Mouse (Mus musculus): ENCODE results near the gene Snapc2. TPM values are rescaled to one million over a fixed set of nuclear protein-coding genes. Genes with fewer than 3 reads are reported as not detected.

Snapc2 gene
- polyA plus RNA-seq, 1 experiment from 2014 or later = 60.2 TPM

DNA sequence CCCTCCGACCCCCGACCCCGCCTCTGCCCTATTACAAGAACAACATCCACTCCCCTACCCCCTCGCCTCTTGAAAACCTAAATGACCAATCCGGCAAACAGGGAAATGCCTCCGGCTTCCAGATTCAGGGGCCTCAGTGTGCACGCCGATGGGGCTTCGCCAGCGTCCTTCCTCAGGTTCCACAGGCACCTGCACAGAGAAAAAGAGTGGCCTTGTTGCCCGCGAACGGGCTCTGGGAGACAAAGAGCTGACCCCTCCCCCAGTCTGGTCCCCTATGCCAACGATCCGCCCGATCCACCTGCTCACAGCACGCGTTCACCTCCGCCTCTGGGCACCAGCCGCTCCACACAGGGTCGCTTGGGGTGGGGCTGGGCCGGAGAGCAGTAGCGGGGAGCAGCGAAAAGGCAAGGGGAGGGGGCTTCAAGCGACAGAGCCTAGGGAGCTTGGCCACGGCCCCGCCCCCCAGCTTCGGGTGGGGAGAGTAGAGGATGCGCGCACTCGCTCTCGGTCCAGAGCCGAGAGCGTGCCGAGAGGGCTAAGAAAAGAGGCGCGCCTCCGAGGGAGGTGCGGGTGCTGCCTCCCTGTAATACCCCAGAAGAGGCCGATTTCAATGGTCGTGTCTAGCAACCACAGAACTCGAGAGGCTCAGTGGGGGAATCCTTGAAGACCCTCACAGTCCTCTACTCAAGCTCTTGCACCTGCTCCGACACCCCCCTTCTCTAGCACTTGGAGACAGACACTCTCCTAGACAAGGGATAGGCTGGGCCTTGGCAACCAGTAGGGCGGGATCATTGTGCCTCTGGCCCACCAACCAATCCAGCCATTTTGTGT is 35.9 kb upstream of the Snapc2 start, which contains the start of gene Prr36:
TSS of gene Prr36 (minus strand) at position 669 of the 831 bp plus-strand sequence.
- peak within 1 kb of the TSS; percentile 89 for H3K4me2 ChIP-seq (replicated peaks)
- H3K27ac ChIP-seq = peak within 1 kb of the TSS; percentile 94
- H3K4me3 ChIP-seq = peak within 1 kb of the TSS; percentile 65
- H3K27me3 ChIP-seq = peaks cover 10% of the 10 kb centered on the region
- H3K4me1 ChIP-seq = peaks cover 39% of the 10 kb centered on the region
- no peaks in the 10 kb centered on the region for H3K9me3 ChIP-seq (replicated peaks)
- WGBS = 1% methylated on average over 44 of the region's 44 CpGs
- H3K36me3 ChIP-seq = peaks cover 7% of the 10 kb centered on the region; the same call in 1 of the 2 replicates
- peak within 1 kb of the TSS; percentile 79 for H3K9ac ChIP-seq
- ATAC-seq (ENCODE audit: low FRiP score) = peak; percentile 93

DNA sequence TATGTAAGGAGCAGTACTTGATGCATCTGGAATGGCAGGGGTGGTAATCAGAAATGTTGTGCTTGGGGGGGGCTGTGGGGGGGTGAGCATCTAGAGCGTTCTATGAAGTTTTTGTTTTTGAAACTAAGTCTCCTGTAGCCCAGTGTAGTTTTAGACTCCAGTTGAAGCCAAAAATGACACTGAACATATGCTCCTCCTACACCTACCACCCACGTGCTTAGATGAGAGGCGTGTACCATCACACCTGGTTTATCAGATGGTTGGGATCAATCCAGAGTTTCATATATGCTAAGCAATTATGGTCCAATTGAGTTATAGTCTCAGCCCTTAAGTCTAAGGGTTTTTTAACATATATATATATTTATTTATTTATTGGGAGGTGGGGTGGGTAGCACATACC is 33.3 kb upstream of the Snapc2 start:
- Histone ChIP-seq H3K9me3 (replicated peaks) (no peaks in the 10 kb centered on the region), H3K27ac (no peak overlapping the region), H3K4me1 (peaks cover 18% of the 10 kb centered on the region), H3K9ac (no peak overlapping the region), H3K4me3 (no peak overlapping the region), H3K27me3 (peaks cover 4% of the 10 kb centered on the region), H3K36me3 (peaks cover 3% of the 10 kb centered on the region; the same call in 1 of the 2 replicates), H3K4me2 (replicated peaks) (no peak overlapping the region)
- 87% methylated on average over 3 of the region's 3 CpGs for WGBS
- no peak for ATAC-seq (ENCODE audit: low FRiP score)

- Histone ChIP-seq H3K36me3 (no peaks in the 10 kb centered on the region), H3K4me1 (peaks cover 9% of the 10 kb centered on the region), H3K9ac (no peak overlapping the region), H3K4me3 (no peak overlapping the region), H3K27me3 (peaks cover 18% of the 10 kb centered on the region), H3K27ac (no peak overlapping the region), H3K9me3 (replicated peaks) (no peaks in the 10 kb centered on the region), H3K4me2 (replicated peaks) (no peak overlapping the region)
- ATAC-seq (ENCODE audit: low FRiP score) = no peak
Measured at GRCm38 (mm10) chr8:4222059-4222458, 30.8 kb upstream of the Snapc2 start.

- Histone ChIP-seq H3K9ac (no peak overlapping the region), H3K4me3 (peak overlapping the region; percentile 15; the same call in 1 of the 2 replicates), H3K27me3 (peaks cover 32% of the 10 kb centered on the region), H3K27ac (no peak overlapping the region), H3K9me3 (replicated peaks) (no peaks in the 10 kb centered on the region), H3K4me2 (replicated peaks) (peak overlapping the region; percentile 42), H3K4me1 (peaks cover 6% of the 10 kb centered on the region), H3K36me3 (no peaks in the 10 kb centered on the region)
- WGBS = 21% methylated on average over 4 of the region's 4 CpGs
- ATAC-seq (ENCODE audit: low FRiP score) = no peak
Measured at GRCm38 (mm10) chr8:4226323-4226722, 26.6 kb upstream of the Snapc2 start.

DNA sequence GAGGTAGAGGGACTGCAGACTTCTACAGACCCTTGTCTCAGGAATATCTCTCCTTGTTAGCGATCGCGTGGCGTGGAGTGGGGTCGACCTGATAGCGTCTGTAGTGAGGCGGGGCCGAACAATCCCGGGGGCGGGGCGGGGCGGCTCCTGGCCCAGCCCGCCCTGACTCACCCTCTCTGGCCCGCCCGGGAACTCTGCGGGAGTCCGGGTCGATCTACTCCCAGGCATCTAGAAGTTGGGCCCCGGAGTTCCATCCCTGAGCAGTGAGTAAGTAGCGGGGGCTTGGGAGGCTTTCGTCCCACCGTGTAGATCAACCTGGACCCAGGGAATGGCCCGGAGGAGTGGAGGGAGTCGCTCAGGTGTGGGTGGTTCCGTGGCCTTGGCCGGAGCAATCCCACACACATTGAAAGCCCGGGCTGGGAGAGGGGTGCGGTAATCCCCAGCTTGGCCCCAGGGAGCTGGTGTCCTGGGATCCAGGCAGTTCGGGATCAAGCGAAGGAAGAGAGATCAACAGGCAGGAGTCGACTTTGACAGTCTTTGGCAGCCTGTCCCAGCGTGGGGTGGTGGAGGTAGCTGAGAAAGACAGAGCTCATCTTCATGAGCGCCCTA is 26.0 kb upstream of the Snapc2 start, which contains the start of gene Lrrc8e:
TSS of gene Lrrc8e (plus strand) at position 89 of the 609 bp plus-strand sequence.
- H3K9me3 ChIP-seq (replicated peaks) = no peaks in the 10 kb centered on the region
- no peak within 1 kb of the TSS for H3K9ac ChIP-seq
- peak within 1 kb of the TSS; percentile 15 for H3K4me3 ChIP-seq
- H3K27ac ChIP-seq = no peak within 1 kb of the TSS
- peaks cover 32% of the 10 kb centered on the region for H3K27me3 ChIP-seq
- H3K36me3 ChIP-seq = no peaks in the 10 kb centered on the region
- 4% methylated on average over 32 of the region's 33 CpGs for whole genome bisulfite sequencing
- H3K4me1 ChIP-seq = peaks cover 6% of the 10 kb centered on the region
- H3K4me2 ChIP-seq (replicated peaks) = peak within 1 kb of the TSS; percentile 42
- ATAC-seq (ENCODE audit: low FRiP score) = no peak

DNA sequence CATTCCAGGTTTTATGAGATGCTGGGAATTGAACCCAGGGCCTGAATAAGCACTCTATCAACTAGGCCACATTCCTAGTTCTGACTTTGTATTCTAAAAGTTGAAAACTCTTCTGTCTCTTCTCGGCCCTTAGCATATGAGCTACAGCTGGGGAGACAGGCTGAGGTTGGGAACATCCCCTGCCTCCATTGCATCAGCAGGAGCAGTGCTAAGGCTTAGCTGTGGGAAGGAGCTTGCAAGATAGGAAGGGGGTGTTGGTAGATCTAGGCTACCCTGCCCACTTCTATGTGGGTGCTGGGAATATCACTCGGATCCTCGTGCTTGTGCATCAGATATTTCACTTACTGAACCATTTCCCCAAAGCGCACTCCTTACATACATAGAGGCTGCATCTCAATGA is 25.0 kb upstream of the Snapc2 start:
- H3K9me3 ChIP-seq (replicated peaks) = no peaks in the 10 kb centered on the region
- no peak overlapping the region for H3K4me3 ChIP-seq
- no peak overlapping the region for H3K9ac ChIP-seq
- H3K27ac ChIP-seq = no peak overlapping the region
- WGBS = 88% methylated on average over 4 of the region's 4 CpGs
- H3K27me3 ChIP-seq = peaks cover 32% of the 10 kb centered on the region
- H3K36me3 ChIP-seq = no peaks in the 10 kb centered on the region
- no peak overlapping the region for H3K4me2 ChIP-seq (replicated peaks)
- peaks cover 6% of the 10 kb centered on the region for H3K4me1 ChIP-seq
- ATAC-seq (ENCODE audit: low FRiP score) = no peak

- 77% methylated on average over 5 of the region's 5 CpGs for WGBS
- peaks cover 32% of the 10 kb centered on the region for H3K27me3 ChIP-seq
Measured at GRCm38 (mm10) chr8:4229784-4230183, 23.1 kb upstream of the Snapc2 start.

GRCm38 (mm10) chr8:4230612-4231351 is 22.1 kb upstream of the Snapc2 start:
- 63% methylated on average over 10 of the region's 10 CpGs for WGBS
- H3K4me2 ChIP-seq (replicated peaks) = no peak overlapping the region
- no peak overlapping the region for H3K27ac ChIP-seq
- H3K36me3 ChIP-seq = no peaks in the 10 kb centered on the region
- H3K4me1 ChIP-seq = peaks cover 6% of the 10 kb centered on the region
- H3K9me3 ChIP-seq (replicated peaks) = no peaks in the 10 kb centered on the region
- ATAC-seq (ENCODE audit: low FRiP score) = no peak
- H3K9ac ChIP-seq = no peak overlapping the region
- H3K4me3 ChIP-seq = no peak overlapping the region
- H3K27me3 ChIP-seq = peaks cover 29% of the 10 kb centered on the region

More at GRCm38 (mm10) chr8:4229784-4230183, 23.1 kb upstream of the Snapc2 start:
- Histone ChIP-seq H3K9me3 (replicated peaks) (no peaks in the 10 kb centered on the region), H3K4me2 (replicated peaks) (no peak overlapping the region), H3K4me1 (peaks cover 6% of the 10 kb centered on the region), H3K36me3 (no peaks in the 10 kb centered on the region), H3K27ac (no peak overlapping the region), H3K4me3 (no peak overlapping the region), H3K9ac (no peak overlapping the region)
- ATAC-seq (ENCODE audit: low FRiP score) = no peak

DNA sequence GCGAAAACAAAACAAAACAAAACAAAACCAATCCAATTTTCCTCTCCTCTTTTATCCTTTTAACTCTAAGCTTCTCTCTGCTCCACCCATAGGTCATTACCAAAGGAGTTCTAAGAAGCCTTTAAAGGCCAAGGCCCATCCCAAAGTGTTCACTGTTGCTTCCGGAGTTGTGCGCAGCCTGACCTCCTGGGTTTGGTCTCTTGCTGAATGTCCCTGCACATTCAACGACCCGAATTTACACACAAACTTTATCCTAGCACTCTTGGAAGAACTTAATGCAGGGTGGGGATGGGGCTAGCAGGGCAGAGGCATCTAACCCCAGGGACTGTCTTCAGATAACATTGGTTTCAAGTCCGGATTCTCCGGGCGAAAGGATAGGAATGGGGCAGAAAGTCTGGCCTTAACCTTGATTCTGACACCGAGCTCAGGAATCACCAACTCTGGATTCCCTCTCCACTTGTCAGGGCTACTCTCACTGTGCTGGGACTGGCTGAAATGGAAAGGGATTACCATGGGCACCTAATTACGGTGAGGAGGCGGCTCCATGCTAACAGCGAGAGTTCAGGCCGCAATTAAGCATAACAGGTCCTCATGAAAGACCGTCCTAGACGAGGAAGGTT is 15.0 kb upstream of the Snapc2 start:
- Histone ChIP-seq H3K4me2 (replicated peaks) (peak overlapping the region; percentile 72), H3K27ac (peak overlapping the region; percentile 89), H3K36me3 (peaks cover 19% of the 10 kb centered on the region), H3K9ac (peak overlapping the region; percentile 73), H3K4me1 (peaks cover 25% of the 10 kb centered on the region), H3K4me3 (peak overlapping the region; percentile 81), H3K9me3 (replicated peaks) (no peaks in the 10 kb centered on the region), H3K27me3 (0 out of 2 replicates have a peak, but pooled peaks cover 4% of the 10 kb centered on the region)
- ATAC-seq (ENCODE audit: low FRiP score) = peak; percentile 6
- WGBS = 20% methylated on average over 15 of the region's 15 CpGs

GRCm38 (mm10) chr8:4238434-4239192 is 14.3 kb upstream of the Snapc2 start, which contains the start of the genes Map2k7 and Gm49320:
TSS of gene Map2k7 (plus strand) at chr8:4238740.
TSS of gene Gm49320 (plus strand) at chr8:4238865.
- H3K4me1 ChIP-seq = peaks cover 25% of the 10 kb centered on the region
- peaks cover 26% of the 10 kb centered on the region for H3K36me3 ChIP-seq
- WGBS = under 1% methylated on average over 56 of the region's 71 CpGs
- peak within 1 kb of the TSS; percentile 81 for H3K4me3 ChIP-seq
- peak within 1 kb of the TSS; percentile 83 for H3K9ac ChIP-seq
- H3K27me3 ChIP-seq = 0 out of 2 replicates have a peak, but pooled peaks cover 4% of the 10 kb centered on the region
- H3K4me2 ChIP-seq (replicated peaks) = peak within 1 kb of the TSS; percentile 85
- peak; percentile 93 for ATAC-seq (ENCODE audit: low FRiP score)
- peak within 1 kb of the TSS; percentile 92 for H3K27ac ChIP-seq
- H3K9me3 ChIP-seq (replicated peaks) = no peaks in the 10 kb centered on the region

All from hindbrain, embryonic 12.5 days (tissue).